Mouse (Mus musculus) R1 (cell line): Measurements from ENCODE around the gene Cacna2d3.

Experiments used
- DNase-seq: peaks from one replicate; pipeline ENCODE4 v3.0.0-alpha.2; 2018; ENCODE audit warnings: low read depth, low spot score

Cacna2d3 gene

DNA sequence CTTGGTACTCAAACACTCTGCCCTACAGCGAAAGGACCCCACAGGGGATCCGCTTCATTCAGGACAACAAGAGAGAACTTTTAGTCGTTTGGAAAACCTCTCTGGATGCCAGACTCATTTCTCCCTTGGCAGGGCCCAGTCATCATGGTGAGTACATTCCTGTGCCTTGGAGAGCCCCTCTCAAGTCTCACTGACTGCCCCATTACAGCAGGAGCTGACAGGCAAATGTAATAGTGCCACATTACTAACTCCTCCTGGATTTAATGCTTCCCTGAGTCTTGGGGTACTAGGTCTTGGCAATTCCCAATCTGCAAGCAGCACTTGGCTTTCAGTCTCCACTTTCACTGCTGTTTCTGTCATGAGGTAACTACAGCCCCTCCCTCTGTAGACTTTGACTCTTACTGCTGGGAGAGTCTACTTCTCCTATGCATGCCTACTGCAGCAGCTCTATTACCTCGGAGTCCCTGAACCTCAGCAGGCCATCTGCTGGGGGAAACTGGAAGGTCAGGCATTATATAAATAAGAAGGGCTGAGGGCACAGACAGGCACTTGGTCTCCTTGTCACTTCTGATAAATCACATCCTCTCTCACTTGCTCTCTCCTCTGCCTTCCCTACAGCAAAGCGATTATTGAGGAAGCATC lies 454.3 kb downstream of the Cacna2d3 start:
- peak; percentile 27 for DNase-seq

- DNase-seq = no peak
Observed at GRCm38 (mm10) chr14:29260621-29261020, 461.0 kb downstream of the Cacna2d3 start.

DNA sequence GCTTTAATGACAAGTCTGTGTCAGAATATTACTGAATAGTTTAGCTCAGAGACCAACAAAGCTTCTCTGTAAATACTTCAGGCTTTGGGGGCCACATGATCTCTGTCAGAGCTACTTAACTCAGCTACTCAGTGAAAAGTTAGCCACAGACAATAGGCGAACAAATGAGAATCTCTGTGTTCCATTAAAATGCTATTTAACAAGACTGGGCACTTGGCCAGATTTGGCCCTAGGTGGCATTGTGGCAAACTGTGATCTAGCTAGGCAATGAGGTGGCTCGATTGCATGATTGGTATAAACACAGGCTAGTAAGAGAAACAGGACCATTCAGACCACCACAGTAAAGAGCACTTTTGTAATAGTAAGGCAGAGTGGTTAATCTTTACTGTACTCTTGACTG lies 478.1 kb downstream of the Cacna2d3 start:
- no peak for DNase-seq

DNA sequence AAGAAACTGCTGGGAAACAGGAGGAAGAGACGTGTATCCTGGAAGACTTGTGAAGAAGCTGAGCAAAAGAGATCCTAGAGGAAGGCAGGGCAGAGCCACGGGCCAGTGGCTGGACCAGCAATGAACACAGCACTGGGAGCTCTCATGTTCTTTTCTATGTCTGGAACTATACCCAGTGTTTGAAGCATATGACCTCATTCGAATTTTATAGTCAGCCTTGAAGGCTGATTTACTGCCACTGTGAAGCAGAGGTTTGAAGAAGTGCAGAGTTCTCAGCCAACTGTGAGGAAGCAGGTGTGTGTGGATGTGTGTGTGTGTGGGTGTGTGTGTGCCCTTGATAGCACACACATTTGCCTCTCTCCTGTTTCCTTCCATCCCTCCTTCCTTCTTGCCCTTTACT lies 483.2 kb downstream of the Cacna2d3 start:
- DNase-seq = no peak

DNA sequence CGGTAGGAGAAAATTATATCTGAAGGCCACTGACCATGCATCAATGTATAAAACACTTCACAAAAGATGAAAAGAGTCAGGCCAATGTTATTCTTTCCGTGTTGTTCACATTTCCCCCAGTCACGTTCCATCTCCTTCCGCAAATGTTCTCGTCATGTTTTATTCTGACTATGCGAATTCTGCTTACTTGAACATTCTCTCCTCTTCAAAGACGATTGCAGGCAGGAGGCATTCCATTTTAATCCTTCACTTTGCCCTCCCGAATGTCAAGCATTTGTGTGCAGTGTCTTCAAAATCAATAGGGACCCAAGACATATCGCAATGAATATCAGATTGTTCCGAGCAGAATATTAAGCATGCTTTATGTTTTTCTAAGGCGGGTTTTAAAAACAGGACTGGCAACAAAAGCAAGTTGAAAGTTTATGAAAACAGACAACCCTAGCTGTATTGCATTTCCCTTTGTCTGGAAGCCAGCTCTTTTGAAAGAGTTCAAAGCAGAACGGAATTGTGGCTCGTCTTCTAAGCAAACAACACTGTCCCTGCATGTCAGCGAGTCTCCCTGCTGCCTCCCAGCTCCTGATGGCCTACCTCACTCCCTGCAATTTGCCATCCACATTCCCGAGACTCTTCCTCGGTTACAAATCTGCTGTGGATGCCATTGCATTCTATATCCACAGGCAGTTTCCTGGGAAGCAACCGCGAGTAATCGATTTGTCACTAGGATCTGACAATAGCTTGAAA lies 492.5 kb downstream of the Cacna2d3 start:
- DNase-seq = no peak

DNA sequence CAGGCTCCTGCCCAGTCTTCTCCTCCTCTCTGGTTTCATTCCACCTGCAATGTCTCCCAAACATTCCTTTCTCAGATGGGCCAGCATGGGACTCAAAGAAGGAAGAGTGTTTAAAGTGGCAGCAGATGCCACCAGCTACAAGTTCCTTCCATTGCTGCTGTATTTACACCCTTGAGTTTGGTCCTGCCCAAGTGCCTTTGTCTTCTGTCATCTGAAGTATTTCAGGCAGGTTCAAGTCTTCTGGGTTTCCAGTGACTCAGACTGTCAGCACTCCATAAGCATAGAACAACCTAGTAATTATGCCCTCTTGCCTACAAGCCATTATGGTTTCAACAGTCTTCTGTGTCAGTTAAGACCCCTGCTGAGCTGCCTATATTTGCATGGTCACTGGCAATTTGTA lies 493.2 kb downstream of the Cacna2d3 start:
- DNase-seq = no peak

DNA sequence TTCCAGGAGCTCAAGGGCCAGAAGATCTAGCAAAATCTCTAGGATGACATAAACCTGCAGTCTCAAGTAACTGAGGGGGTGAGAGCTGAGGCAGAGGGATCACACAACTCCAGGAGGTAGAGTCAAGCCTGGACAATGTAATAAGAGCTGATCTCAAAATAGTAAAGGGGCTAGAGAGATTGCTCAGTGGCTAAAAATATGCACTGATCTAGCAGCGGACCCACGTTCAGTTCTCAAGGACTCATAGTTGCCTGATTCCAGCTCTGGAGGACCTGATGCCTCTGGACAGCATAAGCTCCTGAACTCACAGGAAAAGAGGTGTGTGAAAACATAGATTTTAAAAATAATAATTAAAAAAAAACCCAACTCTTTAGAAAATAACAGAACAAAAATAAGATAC lies 493.7 kb downstream of the Cacna2d3 start:
- no peak for DNase-seq

- no peak for DNase-seq
Observed at GRCm38 (mm10) chr14:29225754-29226365, 495.8 kb downstream of the Cacna2d3 start.

DNA sequence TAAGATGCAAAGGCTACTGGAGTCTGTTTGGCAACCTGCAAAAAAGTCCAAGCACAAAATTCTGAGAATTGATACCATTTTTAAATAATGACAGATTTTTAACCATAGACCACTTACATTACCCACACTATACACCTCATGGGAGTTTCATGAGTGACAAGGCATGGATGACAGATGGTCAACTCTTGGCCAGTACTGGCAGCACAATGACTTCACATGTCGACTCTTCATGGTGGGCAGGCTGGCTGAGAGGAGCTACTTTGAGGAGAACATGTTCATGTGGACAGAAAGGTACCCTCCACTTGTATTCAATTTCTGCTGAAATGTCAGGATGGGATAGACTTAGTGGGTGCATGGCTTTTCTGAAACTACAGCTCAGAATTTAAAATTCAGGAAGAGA lies 498.7 kb downstream of the Cacna2d3 start:
- DNase-seq = no peak

GRCm38 (mm10) chr14:29222191-29222882 lies 499.3 kb downstream of the Cacna2d3 start:
- no peak for DNase-seq

DNA sequence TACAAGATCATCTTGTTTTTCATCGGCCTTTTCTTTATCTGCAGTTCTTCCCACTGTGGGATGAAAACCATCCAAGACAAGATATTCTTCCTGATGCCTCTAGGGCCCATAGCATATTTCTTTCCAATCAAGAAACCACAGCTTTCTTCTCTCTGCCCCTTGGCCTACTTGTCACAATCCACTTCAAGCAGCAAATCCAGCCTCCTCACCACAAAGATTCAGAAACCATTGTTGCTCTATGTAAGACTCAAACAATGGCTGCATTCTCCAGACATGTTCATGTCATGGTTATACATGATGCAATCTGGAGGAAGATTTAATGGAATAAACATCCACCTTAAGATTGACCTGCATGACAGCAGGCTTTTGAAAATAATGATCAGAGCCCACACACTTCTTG lies 505.6 kb downstream of the Cacna2d3 start:
- DNase-seq = no peak

DNA sequence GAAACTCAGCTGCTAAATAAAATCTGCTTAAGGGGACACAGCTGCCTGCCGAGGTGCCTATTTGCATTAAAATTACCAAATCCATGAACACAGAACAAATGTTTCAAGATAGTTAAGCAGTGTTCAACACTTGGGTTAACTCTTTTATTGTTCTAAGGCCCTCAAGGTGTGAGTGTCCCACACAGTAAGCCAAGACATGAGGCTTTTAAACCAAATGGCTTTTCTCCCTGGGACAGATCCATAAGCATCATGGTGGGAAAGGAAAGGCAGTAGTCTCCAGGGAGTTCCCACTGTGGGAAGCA lies 516.7 kb downstream of the Cacna2d3 start:
- no peak for DNase-seq

DNA sequence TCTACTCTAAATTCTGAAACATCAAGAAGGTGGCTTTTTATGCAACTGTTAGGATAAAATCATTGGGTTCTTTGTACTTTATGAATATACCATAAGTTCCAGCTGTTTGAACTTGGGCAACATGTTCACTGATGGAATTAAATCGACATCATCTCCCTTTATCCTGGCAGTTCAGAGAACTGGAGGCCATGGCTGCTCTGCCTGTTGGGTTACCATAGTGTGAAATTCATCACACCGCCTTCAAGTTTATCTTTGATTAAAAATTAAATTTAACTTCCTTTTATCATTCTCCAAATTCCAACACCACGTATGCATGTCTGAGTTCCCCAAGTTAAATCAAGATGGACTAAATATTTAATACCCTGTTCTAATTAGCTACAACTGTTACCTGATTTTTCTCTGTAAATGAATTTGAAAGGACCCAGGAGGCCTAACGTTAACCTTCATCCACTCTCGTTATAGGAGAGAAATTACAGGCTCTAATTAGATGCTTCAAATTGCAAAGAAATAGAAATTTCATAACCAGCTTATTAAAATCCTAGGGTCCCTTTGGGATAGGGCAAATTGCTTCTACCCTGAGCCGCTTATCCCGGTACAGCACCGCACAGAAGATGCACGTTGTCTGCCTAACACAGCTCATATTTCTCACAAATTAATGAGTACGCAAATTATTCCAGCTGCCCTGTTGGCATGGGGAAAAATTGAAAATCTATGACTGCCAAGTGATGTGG lies 517.3 kb downstream of the Cacna2d3 start:
- DNase-seq = no peak

GRCm38 (mm10) chr14:29196171-29196570 lies 525.5 kb downstream of the Cacna2d3 start:
- no peak for DNase-seq

- no peak for DNase-seq
Observed at GRCm38 (mm10) chr14:29191426-29191825, 530.2 kb downstream of the Cacna2d3 start.

- DNase-seq = no peak
Observed at GRCm38 (mm10) chr14:29183730-29184129, 537.9 kb downstream of the Cacna2d3 start.

- DNase-seq = no peak
Observed at GRCm38 (mm10) chr14:29179397-29179888, 542.2 kb downstream of the Cacna2d3 start.

GRCm38 (mm10) chr14:29178695-29179396 lies 542.8 kb downstream of the Cacna2d3 start:
- DNase-seq = no peak

DNA sequence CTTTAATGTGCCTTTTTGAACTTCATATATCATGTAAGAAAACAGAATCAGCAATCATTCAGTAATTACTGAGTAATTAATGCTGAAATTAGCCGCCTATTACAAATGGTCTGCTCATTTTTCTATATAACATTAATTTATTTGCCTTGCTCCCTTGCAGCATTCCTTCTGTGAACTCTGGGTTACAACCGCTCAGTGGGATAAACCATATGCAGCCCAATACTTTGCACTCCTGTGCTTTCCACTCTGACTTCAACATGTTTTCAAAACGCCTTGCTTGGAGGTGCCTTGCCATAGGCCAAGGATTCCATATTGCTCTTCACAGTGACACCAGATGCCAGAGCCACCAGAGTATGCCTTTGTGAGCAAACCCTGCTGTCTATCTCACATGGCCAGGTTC lies 546.9 kb downstream of the Cacna2d3 start:
- DNase-seq = no peak

DNA sequence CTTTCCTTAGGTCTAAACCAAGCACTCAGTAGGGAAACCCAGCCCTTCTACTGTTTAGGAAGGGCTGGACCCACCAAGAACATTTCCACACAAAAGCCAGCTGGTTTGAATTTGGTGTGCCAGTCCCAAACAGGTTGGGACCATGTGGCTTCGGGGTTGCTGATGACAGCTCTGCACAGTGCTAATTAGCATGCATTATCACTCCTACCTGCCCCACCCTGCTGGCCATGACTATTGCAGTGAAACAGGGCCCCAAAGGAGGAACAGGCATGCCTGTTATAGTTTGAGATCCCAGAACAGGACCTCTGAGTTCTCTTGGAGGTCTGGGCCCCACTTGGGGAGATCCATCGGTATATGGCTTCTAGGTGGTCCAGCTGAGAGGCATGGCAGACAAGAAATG lies 549.5 kb downstream of the Cacna2d3 start:
- DNase-seq = no peak

GRCm38 (mm10) chr14:29164653-29165030 lies 557.0 kb downstream of the Cacna2d3 start:
- no peak for DNase-seq
